Mouse (Mus musculus) stomach, embryonic 16.5 days (tissue): ENCODE measurements around the gene Zbtb38. TPM values are rescaled to one million over a fixed set of nuclear protein-coding genes. Genes with fewer than 3 reads are reported as not detected.

ENCODE experiments used
- ATAC-seq: fragments of 200-750 bp; cut with Nextera tagmentation; 2 replicates; pipeline ENCODE4 v1.8.0; 2017; ENCODE audit warnings: moderate number of reproducible peaks, moderate TSS enrichment; ENCODE audit not compliant: insufficient read depth, low FRiP score
- H3K27ac ChIP-seq: fragments of 300-500 bp; sonication (generic); 2 replicates; pipeline ENCODE4 v1.5.1; 2014; ENCODE audit warnings: low read length
- H3K27me3 ChIP-seq: fragments of 300-500 bp; sonication (generic); 2 replicates; pipeline ENCODE4 v1.6.1; 2014; ENCODE audit warnings: low read length, control low read depth, mixed read lengths; ENCODE audit not compliant: control insufficient read depth, insufficient read depth
- H3K36me3 ChIP-seq: fragments of 300-500 bp; sonication (generic); 2 replicates; pipeline ENCODE4 v1.6.1; 2014; ENCODE audit warnings: low read length; ENCODE audit not compliant: control insufficient read depth, insufficient read depth
- H3K4me1 ChIP-seq: fragments of 300-500 bp; sonication (generic); 2 replicates; pipeline ENCODE4 v1.6.1; 2014; ENCODE audit warnings: low read length, control low read depth, mixed read lengths; ENCODE audit not compliant: control insufficient read depth, insufficient read depth
- H3K4me2 ChIP-seq: fragments of 300-500 bp; sonication (generic); 2 replicates; pipeline ENCODE4 v1.6.1; 2014; ENCODE audit warnings: low read depth, low read length, mixed read lengths
- H3K4me3 ChIP-seq: fragments of 300-500 bp; sonication (generic); replicated peaks from 2 replicates; pipeline ENCODE4 v1.5.1; 2014; ENCODE audit warnings: mild to moderate bottlenecking, low read length
- H3K9ac ChIP-seq: fragments of 300-500 bp; sonication (generic); 2 replicates; pipeline ENCODE4 v1.6.1; 2014; ENCODE audit warnings: low read length
- H3K9me3 ChIP-seq: fragments of 300-500 bp; sonication (generic); replicated peaks from 2 replicates; pipeline ENCODE4 v1.6.1; 2016; ENCODE audit warnings: low read length, control low read depth; ENCODE audit not compliant: control insufficient read depth
- WGBS: fragments of 180-500 bp; shearing (Covaris S2); extraction: QIAGEN DNeasy Blood & Tissue Kit; methylation state at CpG from one replicate; pipeline ENCODE4 v1.1.7; 2014; 5-methylcytosine and 5-hydroxymethylcytosine counted together
- polyA plus RNA-seq: library from polyadenylated mRNA; unstranded; fragments of >200 nt; fragmentation: Nextera tagmentation; extraction: Ambion mirVana; gene quantifications from 2 replicates; pipeline ENCODE4 v1.2.1, GENCODE M21; 2015

Zbtb38 gene
- polyA plus RNA-seq, 1 experiment from 2014 or later: 19.4 TPM

- peak; percentile 87 for ATAC-seq
- WGBS: under 1% methylated on average over 75 of the region's 85 CpGs
- peak overlapping the region; percentile 70 for H3K4me3 ChIP-seq
Measured at GRCm38 (mm10) chr9:96719408-96720158, 33.0 kb downstream of the Zbtb38 start.

DNA sequence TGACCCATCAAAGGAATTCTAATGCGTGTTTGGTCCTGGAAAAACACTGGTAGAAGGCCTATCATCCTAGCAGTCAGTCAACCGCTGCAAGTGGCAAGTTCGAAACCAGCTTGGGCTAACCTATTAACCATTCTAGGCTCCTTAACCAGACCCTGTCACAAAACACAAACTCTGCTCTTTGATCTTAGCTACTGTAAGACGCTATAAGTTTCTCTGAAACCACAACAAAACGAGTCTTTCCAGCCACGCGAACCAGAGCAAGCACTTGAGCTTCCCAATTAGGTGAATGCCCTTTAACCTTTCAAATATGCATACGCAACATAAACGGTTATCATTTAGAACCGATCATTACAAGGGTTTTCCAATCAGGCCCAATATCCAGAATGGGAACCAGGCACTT lies 33.7 kb downstream of the Zbtb38 start:
- peak overlapping the region; percentile 70 for H3K4me3 ChIP-seq
- H3K36me3 ChIP-seq: no peaks in the 10 kb centered on the region; the same call in 1 of the 2 replicates
- H3K4me2 ChIP-seq: peak overlapping the region; percentile 79
- peaks cover 13% of the 10 kb centered on the region; the same call in 1 of the 2 replicates for H3K4me1 ChIP-seq
- H3K27me3 ChIP-seq: no peaks in the 10 kb centered on the region
- H3K9me3 ChIP-seq: no peaks in the 10 kb centered on the region
- peak overlapping the region; percentile 97 for H3K27ac ChIP-seq
- peak overlapping the region; percentile 98 for H3K9ac ChIP-seq
- 44% methylated on average over 10 of the region's 10 CpGs for WGBS
- no peak for ATAC-seq

More at GRCm38 (mm10) chr9:96719408-96720158, 33.0 kb downstream of the Zbtb38 start:
- Histone ChIP-seq H3K9ac (peak overlapping the region; percentile 98), H3K27ac (peak overlapping the region; percentile 97), H3K27me3 (no peaks in the 10 kb centered on the region), H3K36me3 (no peaks in the 10 kb centered on the region; the same call in 1 of the 2 replicates), H3K9me3 (no peaks in the 10 kb centered on the region), H3K4me1 (peaks cover 8% of the 10 kb centered on the region; the same call in 1 of the 2 replicates), H3K4me2 (peak overlapping the region; percentile 79)

DNA sequence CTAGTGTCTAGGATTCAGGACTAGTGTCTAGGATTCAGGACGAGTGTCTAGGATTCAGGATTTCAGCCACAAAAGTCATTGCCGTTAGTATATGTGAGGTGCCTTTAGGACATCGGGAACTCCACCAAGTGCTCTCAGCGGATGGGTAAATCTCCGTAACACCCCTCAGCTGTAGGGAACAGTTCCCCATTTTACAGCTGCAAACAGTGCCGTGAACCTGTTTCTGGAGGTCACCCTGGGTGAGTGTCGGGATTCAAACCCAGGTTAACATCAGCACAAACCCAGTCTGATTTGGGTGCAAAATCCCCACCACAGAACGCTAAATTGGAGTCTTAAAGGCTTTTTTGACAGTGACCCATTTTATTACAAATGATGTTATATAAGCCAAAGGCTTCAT lies 34.2 kb downstream of the Zbtb38 start:
- peak overlapping the region; percentile 70; the same call in 1 of the 2 replicates for H3K4me3 ChIP-seq
- no peaks in the 10 kb centered on the region for H3K9me3 ChIP-seq
- no peak overlapping the region for H3K27ac ChIP-seq
- H3K27me3 ChIP-seq: no peaks in the 10 kb centered on the region
- peaks cover 13% of the 10 kb centered on the region; the same call in 1 of the 2 replicates for H3K4me1 ChIP-seq
- H3K36me3 ChIP-seq: no peaks in the 10 kb centered on the region; the same call in 1 of the 2 replicates
- ATAC-seq: no peak
- WGBS: 93% methylated on average over 8 of the region's 8 CpGs
- H3K4me2 ChIP-seq: peak overlapping the region; percentile 79
- H3K9ac ChIP-seq: no peak overlapping the region

GRCm38 (mm10) chr9:96717698-96718401 lies 34.8 kb downstream of the Zbtb38 start:
- H3K9me3 ChIP-seq: no peaks in the 10 kb centered on the region
- no peak for ATAC-seq
- H3K4me1 ChIP-seq: peaks cover 18% of the 10 kb centered on the region
- H3K27me3 ChIP-seq: no peaks in the 10 kb centered on the region
- H3K36me3 ChIP-seq: no peaks in the 10 kb centered on the region; the same call in 1 of the 2 replicates
- no peak overlapping the region for H3K9ac ChIP-seq
- H3K4me2 ChIP-seq: no peak overlapping the region
- H3K27ac ChIP-seq: no peak overlapping the region
- 90% methylated on average over 16 of the region's 16 CpGs for WGBS
- no peak overlapping the region for H3K4me3 ChIP-seq

- Histone ChIP-seq H3K9ac (no peak overlapping the region), H3K4me2 (no peak overlapping the region), H3K27me3 (no peaks in the 10 kb centered on the region), H3K36me3 (no peaks in the 10 kb centered on the region; the same call in 1 of the 2 replicates), H3K9me3 (no peaks in the 10 kb centered on the region), H3K4me1 (peaks cover 20% of the 10 kb centered on the region), H3K4me3 (no peak overlapping the region), H3K27ac (no peak overlapping the region)
- WGBS: 84% methylated on average over 14 of the region's 14 CpGs
- ATAC-seq: no peak
Measured at GRCm38 (mm10) chr9:96716735-96717444, 35.7 kb downstream of the Zbtb38 start.

GRCm38 (mm10) chr9:96716136-96716535 lies 36.5 kb downstream of the Zbtb38 start:
- no peak for ATAC-seq
- Histone ChIP-seq H3K27me3 (no peaks in the 10 kb centered on the region), H3K4me2 (no peak overlapping the region), H3K9me3 (no peaks in the 10 kb centered on the region), H3K4me3 (no peak overlapping the region), H3K27ac (no peak overlapping the region), H3K36me3 (no peaks in the 10 kb centered on the region; the same call in 1 of the 2 replicates), H3K4me1 (peaks cover 20% of the 10 kb centered on the region), H3K9ac (no peak overlapping the region)
- 69% methylated on average over 10 of the region's 10 CpGs for WGBS

GRCm38 (mm10) chr9:96715171-96715570 lies 37.5 kb downstream of the Zbtb38 start:
- WGBS: 82% methylated on average over 11 of the region's 11 CpGs
- no peaks in the 10 kb centered on the region for H3K27me3 ChIP-seq

GRCm38 (mm10) chr9:96713472-96714390 lies 38.9 kb downstream of the Zbtb38 start:
- Histone ChIP-seq H3K9me3 (no peaks in the 10 kb centered on the region), H3K9ac (peak overlapping the region; percentile 30), H3K4me3 (peak overlapping the region; percentile 25; the same call in 1 of the 2 replicates), H3K4me2 (peak overlapping the region; percentile 44), H3K36me3 (no peaks in the 10 kb centered on the region; the same call in 1 of the 2 replicates), H3K4me1 (peaks cover 20% of the 10 kb centered on the region), H3K27me3 (no peaks in the 10 kb centered on the region), H3K27ac (peak overlapping the region; percentile 70)
- WGBS: 68% methylated on average over 14 of the region's 14 CpGs
- no peak for ATAC-seq

More at GRCm38 (mm10) chr9:96715171-96715570, 37.5 kb downstream of the Zbtb38 start:
- Histone ChIP-seq H3K4me2 (no peak overlapping the region), H3K36me3 (no peaks in the 10 kb centered on the region; the same call in 1 of the 2 replicates), H3K4me3 (no peak overlapping the region), H3K9me3 (no peaks in the 10 kb centered on the region), H3K27ac (no peak overlapping the region), H3K4me1 (peaks cover 20% of the 10 kb centered on the region), H3K9ac (no peak overlapping the region)
- ATAC-seq: no peak
